Mouse (Mus musculus) megakaryocyte, adult 5-6 weeks (primary cell): ENCODE data around the gene Cpne8. TPM values are rescaled to one million over a fixed set of nuclear protein-coding genes. Genes with fewer than 3 reads are reported as not detected.
"Not testable (repeated sequence)": the region's sequence is repeated elsewhere in the genome, so short reads cannot be mapped to it uniquely, and the experiment has no call there.

Experiments
- ATAC-seq: 2 replicates; pipeline ENCODE4 v1.8.0; 2016; ENCODE audit warnings: mild to moderate bottlenecking, inconsistent platforms; ENCODE audit not compliant: poor library complexity, severe bottlenecking
- total RNA-seq, 2 experiments: library from RNA; stranded (forward) in 1 of 2; stranded (reverse) in 1 of 2; fragments of 153-499, 151-499 nt in 1 of 2; fragments of 221-1000, 200-1000 nt in 1 of 2; gene quantifications; 2 replicates each; pipeline versions ENCODE4 v1.2.3 to v1.2.4; 2015 to 2017

Cpne8 gene
- total RNA-seq, 2 experiments from 2014 or later = 0.15 TPM; not detected in 1

DNA sequence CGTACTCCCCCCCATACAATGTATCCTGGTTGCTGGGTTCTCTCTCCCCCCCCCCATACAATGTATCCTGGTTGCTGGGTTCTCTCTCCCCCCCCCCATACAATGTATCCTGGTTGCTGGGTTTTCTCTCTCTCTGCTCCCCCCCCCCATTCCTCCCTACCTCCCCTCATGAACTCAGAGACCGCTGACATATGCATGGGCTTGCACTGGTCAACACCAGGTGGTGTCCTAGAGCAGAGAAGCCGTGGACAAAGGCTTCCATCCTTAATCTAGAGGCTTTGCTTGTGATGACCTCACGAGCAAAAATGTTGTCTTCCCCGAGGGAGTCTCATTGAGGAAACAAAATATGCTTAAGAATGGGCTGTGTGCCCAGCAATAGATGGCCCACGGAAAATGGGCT lies 187.7 kb downstream of the Cpne8 start:
- ATAC-seq = no peak

DNA sequence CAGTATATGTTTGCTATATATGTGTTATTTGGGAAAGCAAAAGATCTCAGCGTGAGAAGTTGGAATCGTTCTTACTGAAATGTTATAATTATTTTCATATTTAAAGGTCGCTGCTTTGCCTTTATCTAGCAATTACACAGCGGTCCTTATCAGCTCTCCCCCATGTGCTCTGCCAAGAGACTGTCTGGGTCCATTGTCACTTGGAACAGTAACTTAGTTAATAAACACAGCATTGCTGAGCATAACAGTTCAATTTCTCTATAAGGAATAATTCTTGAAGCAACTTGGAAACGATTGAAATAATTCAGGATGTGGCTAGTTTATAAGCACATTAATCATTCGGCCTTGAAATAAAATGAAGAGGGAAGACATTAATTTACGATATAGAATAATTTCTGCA lies 189.0 kb downstream of the Cpne8 start:
- ATAC-seq = no peak

DNA sequence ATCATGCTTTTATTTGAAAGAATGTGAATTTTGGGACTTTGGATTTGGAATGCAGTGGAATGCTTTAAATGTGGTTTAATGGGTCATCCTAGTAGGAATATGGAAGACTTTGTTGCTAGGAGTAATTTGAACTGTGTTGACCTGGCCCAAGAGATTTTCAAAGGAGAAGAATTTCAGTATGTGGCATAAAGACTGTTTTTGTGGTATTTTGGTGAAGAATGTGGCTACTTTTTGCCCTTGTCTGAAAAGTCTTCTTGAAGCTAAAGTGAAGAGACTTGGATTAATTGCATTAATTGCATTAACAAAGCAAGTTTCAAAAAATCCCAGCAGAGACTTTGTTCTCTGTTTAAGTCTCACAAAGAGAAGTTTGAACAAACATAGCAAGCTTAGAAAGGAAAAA lies 208.7 kb downstream of the Cpne8 start:
- ATAC-seq = not testable (repeated sequence)

DNA sequence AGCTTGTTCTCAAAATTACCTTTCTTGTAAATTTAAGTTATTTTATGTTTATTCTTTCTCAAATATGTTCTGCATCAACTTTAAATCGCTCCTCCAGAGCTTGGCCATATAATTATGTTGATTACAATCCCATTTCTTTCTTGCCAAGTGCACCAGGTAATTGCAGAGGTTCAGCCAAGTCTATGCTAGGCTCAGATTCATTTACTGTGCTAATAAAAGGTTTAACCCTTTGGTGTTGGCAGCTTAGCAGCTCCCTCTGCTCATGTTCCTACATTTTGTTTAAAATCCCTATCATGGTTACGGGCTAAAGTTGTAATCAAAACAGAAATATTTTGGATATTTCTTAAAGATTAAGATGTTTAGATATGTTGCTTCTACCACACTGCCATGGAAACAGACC lies 216.0 kb downstream of the Cpne8 start:
- no peak for ATAC-seq

DNA sequence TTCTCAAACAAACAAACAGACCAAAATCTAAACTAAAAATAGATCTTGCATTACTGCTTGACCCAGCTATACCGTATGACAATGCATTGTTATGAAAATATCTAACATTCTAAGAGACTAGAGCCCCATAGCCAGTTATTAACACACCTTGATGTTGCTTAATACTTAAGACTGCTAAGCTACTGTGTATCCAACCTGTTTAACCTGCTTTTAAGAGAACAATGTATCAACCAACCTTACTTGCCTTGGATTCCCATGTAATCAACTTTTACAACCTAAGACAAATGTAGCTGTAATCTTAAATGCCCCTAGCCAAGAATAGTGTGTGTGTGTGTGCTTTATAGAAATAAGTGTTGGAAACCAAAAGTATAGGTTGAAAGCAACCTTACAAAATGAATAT lies 233.2 kb downstream of the Cpne8 start:
- ATAC-seq = no peak
